Mouse (Mus musculus): ENCODE measurements around the gene Hapln4. TPM values are rescaled to one million over a fixed set of nuclear protein-coding genes. Genes with fewer than 3 reads are reported as not detected.

Gene Hapln4
- polyA plus RNA-seq, 1 experiment from 2014 or later, result 0.21 TPM

DNA sequence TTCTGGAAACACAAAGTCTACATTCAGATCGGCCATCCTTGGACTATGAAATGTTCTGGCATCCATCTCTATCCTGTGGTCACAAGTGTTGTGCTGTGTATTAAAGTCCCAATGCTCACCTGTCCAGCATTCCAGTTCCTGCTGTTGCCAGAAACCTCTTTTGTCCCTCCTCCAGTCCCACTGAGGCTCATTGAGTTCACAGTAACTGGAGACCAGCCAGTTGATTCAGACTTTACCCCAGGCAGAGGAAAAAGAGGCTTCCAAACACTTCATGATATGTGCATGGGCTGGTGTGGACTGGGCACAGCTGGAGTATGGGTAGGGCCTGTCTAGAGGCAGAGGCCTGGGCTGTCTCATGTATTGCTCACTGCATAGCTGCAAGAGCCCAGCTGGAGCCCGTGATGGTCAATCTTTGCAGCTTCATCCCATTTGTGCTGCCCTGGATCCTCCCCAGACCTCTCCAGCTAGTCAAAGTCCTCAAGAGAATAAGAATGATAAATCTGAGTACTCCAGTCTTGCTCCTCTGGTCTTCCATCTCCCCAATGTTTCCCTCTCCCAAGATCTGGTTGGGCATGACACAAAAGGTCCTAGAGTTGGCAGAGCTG, 11.3 kb upstream of the Hapln4 start:
- H3K4me3 ChIP-seq (ENCODE audit: low read depth, low read length), result no peak overlapping the region
- H3K27ac ChIP-seq (ENCODE audit: low read depth, low read length), result no peak overlapping the region
- 71% methylated on average over 2 of the region's 2 CpGs for WGBS
- H3K9me3 ChIP-seq (ENCODE audit: control insufficient read depth, low read length), result no peaks in the 10 kb centered on the region
- H3K4me2 ChIP-seq (ENCODE audit: low read depth), result no peak overlapping the region
- H3K4me1 ChIP-seq (ENCODE audit: control insufficient read depth, insufficient read depth, low read length), result no peaks in the 10 kb centered on the region
- H3K27me3 ChIP-seq (ENCODE audit: control insufficient read depth, insufficient read depth, low read length), result no peaks in the 10 kb centered on the region
- H3K9ac ChIP-seq (ENCODE audit: low read length), result no peak overlapping the region
- DNase-seq (ENCODE audit: low spot score), result no peak
- ATAC-seq (ENCODE audit: insufficient read depth, low FRiP score, low TSS enrichment), result no peak
- peaks cover 19% of the 10 kb centered on the region for H3K36me3 ChIP-seq (ENCODE audit: control insufficient read depth, insufficient read depth, low read length)

DNA sequence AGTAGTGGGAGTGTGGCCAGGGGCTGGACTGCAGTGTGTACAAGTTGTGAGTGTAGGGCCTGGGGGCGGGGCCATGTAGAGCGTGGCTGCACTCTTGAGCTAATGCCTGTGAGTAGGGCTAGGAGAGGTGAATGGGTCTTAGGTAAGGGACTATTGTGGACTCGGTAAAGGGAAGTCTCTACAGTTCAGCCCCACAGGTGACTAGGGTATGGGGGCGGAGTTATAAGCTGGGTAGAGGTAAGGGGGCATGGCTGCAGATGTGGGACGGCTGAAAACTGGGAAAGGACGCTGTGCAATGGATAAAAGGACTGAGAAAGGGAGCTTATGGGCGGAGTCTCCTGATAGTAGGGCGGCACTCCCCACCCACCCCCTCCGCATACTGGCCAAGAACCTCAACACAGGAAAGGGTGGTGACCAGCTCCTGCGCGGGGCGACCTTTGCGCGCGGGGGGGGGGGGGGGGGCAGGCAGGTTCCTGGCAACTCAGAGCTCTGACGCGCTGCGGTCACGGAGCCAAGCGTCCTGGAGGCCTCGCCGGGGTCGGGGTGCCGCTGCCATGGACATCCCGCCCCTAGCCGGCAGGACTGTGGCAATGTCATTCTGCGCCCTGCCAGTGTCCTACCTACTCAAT, 10.7 kb upstream of the Hapln4 start, which contains the start of gene Tm6sf2:
Tm6sf2 (plus strand) TSS at position 484 of the 629 bp plus-strand sequence.
- no peak for DNase-seq (ENCODE audit: low spot score)
- H3K4me1 ChIP-seq (ENCODE audit: control insufficient read depth, insufficient read depth, low read length), result no peaks in the 10 kb centered on the region
- H3K36me3 ChIP-seq (ENCODE audit: control insufficient read depth, insufficient read depth, low read length), result peaks cover 19% of the 10 kb centered on the region
- H3K4me2 ChIP-seq (ENCODE audit: low read depth), result no peak within 1 kb of the TSS
- 13% methylated on average over 14 of the region's 27 CpGs for WGBS
- H3K9ac ChIP-seq (ENCODE audit: low read length), result no peak within 1 kb of the TSS
- H3K27ac ChIP-seq (ENCODE audit: low read depth, low read length), result no peak within 1 kb of the TSS
- H3K9me3 ChIP-seq (ENCODE audit: control insufficient read depth, low read length), result no peaks in the 10 kb centered on the region
- no peak; the same call in 1 of the 2 replicates for ATAC-seq (ENCODE audit: insufficient read depth, low FRiP score, low TSS enrichment)
- no peak within 1 kb of the TSS for H3K4me3 ChIP-seq (ENCODE audit: low read depth, low read length)
- H3K27me3 ChIP-seq (ENCODE audit: control insufficient read depth, insufficient read depth, low read length), result no peaks in the 10 kb centered on the region

DNA sequence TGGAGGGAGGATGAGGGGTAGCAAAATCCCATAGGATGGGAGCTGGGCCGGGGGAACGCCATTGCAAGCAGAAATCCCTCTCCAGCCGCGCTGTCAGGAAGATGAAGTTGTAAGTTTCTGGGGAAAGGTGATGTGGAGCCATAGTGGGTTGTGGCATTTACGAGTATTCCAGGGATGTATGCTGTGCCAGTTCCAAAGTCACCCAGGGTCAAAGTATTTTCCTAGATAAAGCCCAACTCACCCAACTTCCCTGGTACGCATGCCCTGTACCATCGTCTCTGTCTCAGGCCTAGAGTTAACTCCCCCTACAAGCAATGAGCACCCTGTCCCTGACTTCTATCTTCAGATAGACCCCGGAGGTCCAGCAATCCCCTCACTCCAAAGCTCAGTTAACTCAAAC, 10.1 kb upstream of the Hapln4 start:
- ATAC-seq (ENCODE audit: insufficient read depth, low FRiP score, low TSS enrichment) (no peak), DNase-seq (ENCODE audit: low spot score) (no peak)
- Histone ChIP-seq H3K36me3 (ENCODE audit: control insufficient read depth, insufficient read depth, low read length) (peaks cover 15% of the 10 kb centered on the region), H3K9me3 (ENCODE audit: control insufficient read depth, low read length) (no peaks in the 10 kb centered on the region), H3K4me3 (ENCODE audit: low read depth, low read length) (no peak overlapping the region), H3K4me1 (ENCODE audit: control insufficient read depth, insufficient read depth, low read length) (no peaks in the 10 kb centered on the region), H3K27ac (ENCODE audit: low read depth, low read length) (no peak overlapping the region), H3K9ac (ENCODE audit: low read length) (no peak overlapping the region), H3K4me2 (ENCODE audit: low read depth) (no peak overlapping the region), H3K27me3 (ENCODE audit: control insufficient read depth, insufficient read depth, low read length) (no peaks in the 10 kb centered on the region)
- 63% methylated on average over 8 of the region's 8 CpGs for WGBS

DNA sequence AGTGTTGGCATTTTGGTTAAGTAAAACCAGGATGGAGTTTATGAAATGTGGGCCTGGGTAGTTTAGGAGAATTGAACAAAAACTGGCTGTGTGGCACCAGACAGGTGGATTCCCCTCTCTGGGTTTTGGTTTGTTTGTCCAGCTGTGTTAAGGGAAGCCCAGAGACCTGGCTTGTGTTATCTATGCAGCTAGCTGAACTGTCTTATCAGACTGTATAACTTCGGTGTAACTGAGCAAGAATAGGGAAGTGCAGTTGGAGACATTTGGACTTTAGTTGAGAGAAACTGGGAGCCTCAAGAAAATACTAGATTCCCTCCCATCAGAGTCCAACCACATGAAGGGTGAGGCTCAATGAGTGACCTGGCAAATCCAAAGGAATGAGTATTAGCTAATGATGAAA, 9.6 kb upstream of the Hapln4 start:
- H3K27me3 ChIP-seq (ENCODE audit: control insufficient read depth, insufficient read depth, low read length), result no peaks in the 10 kb centered on the region
- H3K4me3 ChIP-seq (ENCODE audit: low read depth, low read length), result no peak overlapping the region
- no peaks in the 10 kb centered on the region for H3K9me3 ChIP-seq (ENCODE audit: control insufficient read depth, low read length)
- no peak overlapping the region for H3K9ac ChIP-seq (ENCODE audit: low read length)
- WGBS, result 95% methylated on average over 1 of the region's 1 CpGs
- no peaks in the 10 kb centered on the region for H3K4me1 ChIP-seq (ENCODE audit: control insufficient read depth, insufficient read depth, low read length)
- H3K4me2 ChIP-seq (ENCODE audit: low read depth), result no peak overlapping the region
- no peak overlapping the region for H3K27ac ChIP-seq (ENCODE audit: low read depth, low read length)
- ATAC-seq (ENCODE audit: insufficient read depth, low FRiP score, low TSS enrichment) (no peak), DNase-seq (ENCODE audit: low spot score) (no peak)
- peaks cover 12% of the 10 kb centered on the region for H3K36me3 ChIP-seq (ENCODE audit: control insufficient read depth, insufficient read depth, low read length)

GRCm38 (mm10) chr8:70081976-70082375, 1.3 kb upstream of the Hapln4 start:
- ATAC-seq (ENCODE audit: insufficient read depth, low FRiP score, low TSS enrichment) (no peak), DNase-seq (ENCODE audit: low spot score) (no peak)
- WGBS, result 83% methylated on average over 2 of the region's 2 CpGs
- H3K4me3 ChIP-seq (ENCODE audit: low read depth, low read length), result no peak overlapping the region
- peaks cover 45% of the 10 kb centered on the region for H3K27me3 ChIP-seq (ENCODE audit: control insufficient read depth, insufficient read depth, low read length)
- H3K27ac ChIP-seq (ENCODE audit: low read depth, low read length), result no peak overlapping the region
- no peaks in the 10 kb centered on the region for H3K9me3 ChIP-seq (ENCODE audit: control insufficient read depth, low read length)
- H3K9ac ChIP-seq (ENCODE audit: low read length), result no peak overlapping the region
- peaks cover 9% of the 10 kb centered on the region for H3K4me1 ChIP-seq (ENCODE audit: control insufficient read depth, insufficient read depth, low read length)
- no peaks in the 10 kb centered on the region for H3K36me3 ChIP-seq (ENCODE audit: control insufficient read depth, insufficient read depth, low read length)
- no peak overlapping the region for H3K4me2 ChIP-seq (ENCODE audit: low read depth)

- DNase-seq (ENCODE audit: low spot score) (peak; percentile 47), ATAC-seq (ENCODE audit: insufficient read depth, low FRiP score, low TSS enrichment) (peak; percentile 15; the same call in 1 of the 2 replicates)
- Histone ChIP-seq H3K9me3 (ENCODE audit: control insufficient read depth, low read length) (no peaks in the 10 kb centered on the region), H3K4me3 (ENCODE audit: low read depth, low read length) (peak overlapping the region; percentile 35), H3K27me3 (ENCODE audit: control insufficient read depth, insufficient read depth, low read length) (peaks cover 69% of the 10 kb centered on the region), H3K36me3 (ENCODE audit: control insufficient read depth, insufficient read depth, low read length) (no peaks in the 10 kb centered on the region), H3K4me1 (ENCODE audit: control insufficient read depth, insufficient read depth, low read length) (peaks cover 14% of the 10 kb centered on the region), H3K27ac (ENCODE audit: low read depth, low read length) (no peak overlapping the region), H3K9ac (ENCODE audit: low read length) (peak overlapping the region; percentile 18; the same call in 1 of the 2 replicates), H3K4me2 (ENCODE audit: low read depth) (peak overlapping the region; percentile 62)
- under 1% methylated on average over 71 of the region's 71 CpGs for WGBS
Observed at GRCm38 (mm10) chr8:70084191-70085065, 1.2 kb downstream of the Hapln4 start.

DNA sequence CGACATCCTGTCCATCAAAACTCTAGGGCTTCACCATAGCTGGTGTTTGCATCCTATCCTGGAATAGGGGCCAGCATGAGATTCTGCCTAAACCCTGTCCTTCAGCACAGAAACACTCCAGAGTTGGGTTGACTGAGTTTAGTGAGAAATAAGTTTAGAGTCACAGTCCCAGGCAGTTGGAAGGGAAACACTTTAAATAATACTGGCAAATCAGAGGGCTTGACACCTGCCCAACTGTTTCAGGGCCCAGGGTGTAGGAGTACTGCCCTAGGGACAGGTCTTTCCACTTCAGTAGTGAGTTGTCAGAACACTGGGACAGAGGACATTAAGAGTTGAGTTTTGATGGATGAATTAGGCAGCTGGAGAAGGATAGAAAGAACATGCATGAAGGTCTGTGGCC, 2.9 kb downstream of the Hapln4 start:
- 45% methylated on average over 1 of the region's 1 CpGs for WGBS
- Histone ChIP-seq H3K4me1 (ENCODE audit: control insufficient read depth, insufficient read depth, low read length) (peaks cover 16% of the 10 kb centered on the region), H3K36me3 (ENCODE audit: control insufficient read depth, insufficient read depth, low read length) (no peaks in the 10 kb centered on the region), H3K9me3 (ENCODE audit: control insufficient read depth, low read length) (no peaks in the 10 kb centered on the region), H3K4me3 (ENCODE audit: low read depth, low read length) (no peak overlapping the region), H3K4me2 (ENCODE audit: low read depth) (no peak overlapping the region), H3K27ac (ENCODE audit: low read depth, low read length) (no peak overlapping the region), H3K9ac (ENCODE audit: low read length) (no peak overlapping the region), H3K27me3 (ENCODE audit: control insufficient read depth, insufficient read depth, low read length) (peaks cover 71% of the 10 kb centered on the region)
- ATAC-seq (ENCODE audit: insufficient read depth, low FRiP score, low TSS enrichment), result no peak
- no peak for DNase-seq (ENCODE audit: low spot score)

DNA sequence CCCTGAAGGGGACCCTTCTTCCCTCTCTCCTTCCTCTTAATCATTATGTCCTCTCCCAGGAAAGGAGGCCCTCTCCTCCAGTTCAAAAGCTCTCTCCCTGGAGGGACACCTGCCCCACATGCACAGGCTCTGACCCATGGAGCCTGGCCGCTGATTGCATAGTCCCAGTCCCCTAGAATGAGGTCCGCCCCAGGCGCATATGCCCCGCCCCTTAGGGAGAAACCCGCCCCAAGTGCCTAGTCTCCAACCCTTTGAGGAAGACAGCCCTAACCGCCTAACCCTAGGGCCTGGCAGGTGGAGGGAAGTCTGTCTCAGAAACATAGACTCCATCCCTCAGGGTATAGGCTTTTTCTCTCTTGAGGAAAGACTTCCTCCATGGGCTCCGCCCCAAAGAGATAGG, 4.0 kb downstream of the Hapln4 start:
- ATAC-seq (ENCODE audit: insufficient read depth, low FRiP score, low TSS enrichment) (no peak), DNase-seq (ENCODE audit: low spot score) (no peak)
- H3K4me1 ChIP-seq (ENCODE audit: control insufficient read depth, insufficient read depth, low read length), result peaks cover 16% of the 10 kb centered on the region
- H3K27ac ChIP-seq (ENCODE audit: low read depth, low read length), result no peak overlapping the region
- H3K4me2 ChIP-seq (ENCODE audit: low read depth), result no peak overlapping the region
- H3K4me3 ChIP-seq (ENCODE audit: low read depth, low read length), result no peak overlapping the region
- H3K9ac ChIP-seq (ENCODE audit: low read length), result no peak overlapping the region
- no peaks in the 10 kb centered on the region for H3K9me3 ChIP-seq (ENCODE audit: control insufficient read depth, low read length)
- peaks cover 71% of the 10 kb centered on the region for H3K27me3 ChIP-seq (ENCODE audit: control insufficient read depth, insufficient read depth, low read length)
- 2% methylated on average over 7 of the region's 7 CpGs for WGBS
- H3K36me3 ChIP-seq (ENCODE audit: control insufficient read depth, insufficient read depth, low read length), result no peaks in the 10 kb centered on the region

All from neural tube, embryonic 11.5 days (tissue).